Mouse (Mus musculus) right cerebral cortex, postnatal 36 days (tissue): ENCODE results near the gene Dus2.
"Not testable (repeated sequence)": the region's sequence is repeated elsewhere in the genome, so short reads cannot be mapped to it uniquely, and the experiment has no call there.

ENCODE experiments used
- DNase-seq, 2 experiments: peaks; one replicate each; pipeline ENCODE4 v3.0.0; 2022; ENCODE audit warnings: low spot score in 2 of 2, mixed read lengths in 1 of 2

The Dus2 gene

GRCm38 (mm10) chr8:105988546-105988945, 2.6 kb upstream of the Dus2 start:
- no peak for DNase-seq

- no peak for DNase-seq
Observed at GRCm38 (mm10) chr8:105991546-105991945, 409 bp downstream of the Dus2 start.

GRCm38 (mm10) chr8:105992499-105992898, 1.4 kb downstream of the Dus2 start:
- no peak for DNase-seq

GRCm38 (mm10) chr8:105993226-105993625, 2.1 kb downstream of the Dus2 start:
- DNase-seq = no peak

GRCm38 (mm10) chr8:105996359-105996758, 5.2 kb downstream of the Dus2 start:
- DNase-seq = no peak

- DNase-seq = no peak
Observed at GRCm38 (mm10) chr8:105998971-105999370, 7.8 kb downstream of the Dus2 start.

GRCm38 (mm10) chr8:106001908-106002307, 10.8 kb downstream of the Dus2 start:
- no peak for DNase-seq

- no peak for DNase-seq
Observed at GRCm38 (mm10) chr8:106004538-106005207, 13.5 kb downstream of the Dus2 start.

GRCm38 (mm10) chr8:106005875-106006274, 14.7 kb downstream of the Dus2 start, which contains the start of gene Dpep2nb:
TSS of gene Dpep2nb (minus strand) at chr8:106005975.
- DNase-seq = no peak

GRCm38 (mm10) chr8:106006413-106006812, 15.3 kb downstream of the Dus2 start:
- DNase-seq = no peak

GRCm38 (mm10) chr8:106007135-106007534, 16.0 kb downstream of the Dus2 start:
- DNase-seq = no peak

- DNase-seq = not testable (repeated sequence)
Observed at GRCm38 (mm10) chr8:106007891-106008290, 16.8 kb downstream of the Dus2 start.

GRCm38 (mm10) chr8:106010748-106011642, 19.9 kb downstream of the Dus2 start:
- DNase-seq = peak; percentile 91 to 93

- DNase-seq = no peak
Observed at GRCm38 (mm10) chr8:106011643-106011986, 20.5 kb downstream of the Dus2 start, which contains the start of gene Ddx28. TSS of gene Ddx28 (minus strand) at chr8:106011882.

- DNase-seq = not testable (repeated sequence)
Observed at GRCm38 (mm10) chr8:106012203-106012602, 21.1 kb downstream of the Dus2 start.

- no peak for DNase-seq
Observed at GRCm38 (mm10) chr8:106016284-106016683, 25.1 kb downstream of the Dus2 start.

GRCm38 (mm10) chr8:106017130-106017529, 26.0 kb downstream of the Dus2 start:
- DNase-seq = no peak

- DNase-seq = no peak
Observed at GRCm38 (mm10) chr8:106018039-106018438, 26.9 kb downstream of the Dus2 start.

GRCm38 (mm10) chr8:106022483-106022882, 31.3 kb downstream of the Dus2 start:
- DNase-seq = peak; percentile 42 to 62

GRCm38 (mm10) chr8:106038721-106039120, 47.6 kb downstream of the Dus2 start:
- no peak for DNase-seq

GRCm38 (mm10) chr8:106039605-106040004, 48.5 kb downstream of the Dus2 start:
- no peak for DNase-seq

GRCm38 (mm10) chr8:106040218-106040617, 49.1 kb downstream of the Dus2 start:
- DNase-seq = no peak

- no peak for DNase-seq
Observed at GRCm38 (mm10) chr8:106043055-106043454, 51.9 kb downstream of the Dus2 start.
